Mouse (Mus musculus) liver, embryonic 12.5 days (tissue): ENCODE data around the gene Srp72. TPM values are rescaled to one million over a fixed set of nuclear protein-coding genes. Genes with fewer than 3 reads are reported as not detected.

Experiments
- ATAC-seq: fragments of 200-750 bp; cut with Nextera tagmentation; 2 replicates; pipeline ENCODE4 v1.8.0; 2017; ENCODE audit warnings: moderate number of reproducible peaks, mild to moderate bottlenecking, moderate library complexity
- H3K27ac ChIP-seq: fragments of 300-500 bp; sonication (generic); 2 replicates; pipeline ENCODE4 v1.5.1; 2016; ENCODE audit warnings: mild to moderate bottlenecking
- H3K27me3 ChIP-seq: fragments of 300-500 bp; sonication (generic); replicated peaks from 2 replicates; pipeline ENCODE4 v1.6.1; 2016; ENCODE audit warnings: mild to moderate bottlenecking, moderate library complexity
- H3K36me3 ChIP-seq: fragments of 300-500 bp; sonication (generic); 2 replicates; pipeline ENCODE4 v1.6.1; 2016; ENCODE audit warnings: mild to moderate bottlenecking, moderate library complexity
- H3K4me1 ChIP-seq: fragments of 300-500 bp; sonication (generic); 2 replicates; pipeline ENCODE4 v1.6.1; 2016
- H3K4me2 ChIP-seq: fragments of 300-500 bp; sonication (generic); 2 replicates; pipeline ENCODE4 v1.6.1; 2016; ENCODE audit warnings: mild to moderate bottlenecking, moderate library complexity
- H3K4me3 ChIP-seq: fragments of 300-500 bp; sonication (generic); 2 replicates; pipeline ENCODE4 v1.5.1; 2016; ENCODE audit warnings: mild to moderate bottlenecking, moderate library complexity
- H3K9ac ChIP-seq: fragments of 300-500 bp; sonication (generic); 2 replicates; pipeline ENCODE4 v1.6.1; 2016; ENCODE audit warnings: mild to moderate bottlenecking, moderate library complexity
- H3K9me3 ChIP-seq: fragments of 300-500 bp; sonication (generic); replicated peaks from 2 replicates; pipeline ENCODE4 v1.6.1; 2016; ENCODE audit warnings: mild to moderate bottlenecking, moderate library complexity
- WGBS: fragments of 180-500 bp; shearing (Covaris S2); methylation state at CpG from one replicate; pipeline ENCODE4 v1.1.7; 2016; ENCODE audit not compliant: insufficient replicate concordance; 5-methylcytosine and 5-hydroxymethylcytosine counted together
- polyA plus RNA-seq: library from polyadenylated mRNA; unstranded; fragments of >200 nt; fragmentation: Nextera tagmentation; extraction: Ambion mirVana; gene quantifications from 2 replicates; pipeline ENCODE4 v1.2.1, GENCODE M21; 2016

Gene Srp72
- 58.9 and 61.9 TPM in 2 replicates for polyA plus RNA-seq

DNA sequence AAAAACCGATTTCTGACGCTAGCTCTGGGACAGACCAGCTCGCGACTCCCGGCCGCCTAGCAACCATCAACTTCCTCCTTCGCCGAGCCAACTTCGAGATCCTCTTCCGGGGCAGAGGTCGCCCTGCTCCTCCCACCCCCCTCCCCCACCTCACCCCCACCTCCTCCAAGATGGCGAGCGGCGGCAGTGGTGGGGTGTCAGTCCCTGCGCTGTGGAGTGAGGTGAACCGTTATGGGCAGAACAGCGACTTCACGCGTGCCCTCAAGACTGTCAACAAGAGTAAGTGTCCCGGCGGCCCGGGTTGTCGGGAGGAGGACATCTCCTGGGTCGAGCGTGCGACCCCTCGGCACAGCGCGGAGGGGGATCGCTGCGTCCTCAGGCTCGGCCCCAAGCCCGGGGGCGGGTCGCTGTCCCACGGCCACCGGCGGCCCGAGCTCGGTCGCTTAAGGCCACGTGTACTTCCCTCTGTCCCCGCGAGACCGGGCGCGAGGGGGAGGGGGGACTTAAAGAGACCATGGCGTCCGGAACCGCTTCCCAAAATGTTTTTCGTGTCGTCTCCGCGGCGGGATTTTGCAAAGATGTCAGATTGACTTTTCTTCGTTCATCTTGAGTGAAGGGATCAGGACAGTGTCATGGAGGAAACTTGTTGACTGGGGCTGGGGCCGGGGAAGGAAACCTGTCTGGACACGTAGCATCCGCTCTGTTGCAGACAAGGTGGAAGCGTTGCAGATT, at the start of gene Srp72:
Gene Srp72 (plus strand): TSS at position 130 of the 732 bp plus-strand sequence.
- H3K9me3 ChIP-seq = no peaks in the 10 kb centered on the region
- WGBS = under 1% methylated on average over 58 of the region's 60 CpGs
- H3K36me3 ChIP-seq = peaks cover 53% of the 10 kb centered on the region

DNA sequence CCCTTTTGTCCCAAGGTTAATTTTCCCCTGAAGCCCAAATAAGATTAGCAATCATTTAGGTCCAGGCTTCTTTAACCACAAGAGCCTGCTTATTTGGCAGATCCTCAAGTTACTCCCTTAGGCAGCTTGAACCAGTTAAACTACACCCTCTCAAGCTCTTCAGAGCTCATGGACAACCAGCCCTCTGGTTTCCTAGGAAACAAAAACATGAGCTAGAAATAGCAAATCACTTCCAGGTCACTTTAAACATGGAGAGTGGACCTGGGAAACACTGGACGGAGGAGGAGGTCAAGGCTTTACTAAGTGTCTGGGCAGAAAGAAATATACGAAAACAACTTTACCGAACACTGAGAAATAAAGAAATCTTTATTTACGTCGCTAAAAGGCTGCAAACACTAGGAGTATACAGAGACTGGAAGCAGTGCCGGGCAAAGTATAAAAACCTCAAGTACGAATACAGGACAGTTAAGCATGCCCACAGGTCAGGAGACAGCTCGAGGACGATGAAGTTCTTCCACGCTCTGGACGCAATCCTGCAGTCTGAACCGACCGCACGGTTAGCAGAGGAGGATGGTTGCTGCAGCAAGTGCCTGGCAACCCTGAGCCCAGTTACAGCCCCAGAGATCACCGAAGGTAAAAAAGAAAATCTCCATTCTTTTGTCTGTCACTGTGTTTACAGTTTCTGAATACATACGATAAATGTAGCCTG, 46.2 kb upstream of the Srp72 start:
- ATAC-seq = no peak
- H3K9ac ChIP-seq = no peak overlapping the region

More for the DNA sequence above, at the start of gene Srp72:
- Histone ChIP-seq H3K4me3 (peak within 1 kb of the TSS; percentile 98), H3K27me3 (no peaks in the 10 kb centered on the region), H3K4me1 (peaks cover 23% of the 10 kb centered on the region), H3K9ac (peak within 1 kb of the TSS; percentile 95), H3K4me2 (peak within 1 kb of the TSS; percentile 83), H3K27ac (peak within 1 kb of the TSS; percentile 87)
- ATAC-seq = peak; percentile 91

DNA sequence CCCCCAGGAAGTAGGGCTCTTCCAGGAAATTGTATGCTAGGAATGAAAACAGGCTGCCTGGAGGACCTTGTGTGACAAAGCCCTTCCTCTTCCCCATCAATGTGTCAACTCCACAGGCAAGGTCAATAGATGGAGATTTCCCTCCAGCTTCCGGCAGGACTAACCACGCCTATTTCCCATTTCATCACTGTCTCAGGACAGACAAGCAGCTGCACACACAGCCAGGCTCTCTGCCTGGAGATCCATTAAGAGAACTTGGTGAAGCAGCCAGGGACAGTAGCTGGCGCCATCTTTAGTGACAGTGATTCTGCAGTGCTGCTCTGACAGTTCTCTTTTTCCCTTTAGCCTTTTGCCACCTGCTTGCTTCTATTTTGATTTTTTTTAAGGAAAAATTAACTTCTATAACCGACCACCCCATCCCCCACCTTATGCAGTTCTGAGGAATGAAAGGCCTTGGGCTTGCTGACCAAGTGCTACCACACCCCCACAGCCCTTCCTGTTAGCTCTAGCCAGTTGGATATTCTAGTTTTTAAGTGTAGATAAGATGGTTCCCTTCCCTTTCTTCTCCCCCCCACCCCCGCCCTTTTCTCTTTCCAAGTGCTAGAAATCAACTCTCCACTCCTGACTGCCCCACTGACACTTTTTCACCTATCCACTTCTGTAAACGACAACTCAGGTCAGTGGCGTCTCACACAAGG, 45.2 kb upstream of the Srp72 start:
- H3K27ac ChIP-seq = peak overlapping the region; percentile 20; the same call in 1 of the 2 replicates
- peaks cover 53% of the 10 kb centered on the region for H3K36me3 ChIP-seq
- no peaks in the 10 kb centered on the region for H3K27me3 ChIP-seq
- peaks cover 14% of the 10 kb centered on the region for H3K4me1 ChIP-seq
- no peak overlapping the region for H3K9ac ChIP-seq
- no peak overlapping the region for H3K4me3 ChIP-seq
- 0 out of 2 replicates have a peak, but pooled peaks have one; percentile 47 for ATAC-seq
- H3K4me2 ChIP-seq = peak overlapping the region; percentile 14; the same call in 1 of the 2 replicates
- WGBS = 37% methylated on average over 7 of the region's 7 CpGs
- no peaks in the 10 kb centered on the region for H3K9me3 ChIP-seq

More for the DNA sequence above, 46.2 kb upstream of the Srp72 start:
- Histone ChIP-seq H3K4me3 (no peak overlapping the region), H3K27ac (no peak overlapping the region), H3K4me2 (no peak overlapping the region), H3K9me3 (no peaks in the 10 kb centered on the region), H3K27me3 (no peaks in the 10 kb centered on the region), H3K4me1 (peaks cover 14% of the 10 kb centered on the region), H3K36me3 (peaks cover 63% of the 10 kb centered on the region)
- 84% methylated on average over 16 of the region's 16 CpGs for WGBS

GRCm38 (mm10) chr5:76939717-76940116, 34.8 kb upstream of the Srp72 start:
- 82% methylated on average over 8 of the region's 8 CpGs for WGBS
- no peak for ATAC-seq

DNA sequence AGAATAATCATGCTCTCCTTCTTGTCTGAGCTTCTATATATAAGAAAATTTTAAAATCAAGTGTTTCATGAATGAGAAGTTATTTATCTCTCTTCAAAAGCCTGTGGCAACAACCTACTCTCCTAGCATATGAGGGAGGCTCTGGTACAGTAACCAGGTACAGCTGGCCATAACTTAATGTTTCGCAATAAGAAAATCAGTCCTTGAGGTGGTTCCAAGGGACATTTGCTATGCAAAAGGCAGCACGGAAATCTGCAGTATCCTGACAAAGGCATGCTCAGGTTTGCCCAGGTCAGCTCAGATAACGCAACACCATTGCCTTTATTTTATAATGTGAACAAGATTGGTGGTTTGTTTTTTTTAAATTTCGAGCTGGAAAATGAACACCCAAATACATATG, 32.5 kb upstream of the Srp72 start:
- H3K4me1 ChIP-seq = peaks cover 13% of the 10 kb centered on the region
- peaks cover 49% of the 10 kb centered on the region for H3K36me3 ChIP-seq
- no peak overlapping the region for H3K27ac ChIP-seq
- ATAC-seq = no peak
- H3K9me3 ChIP-seq = peaks cover 10% of the 10 kb centered on the region; the same call in 1 of the 2 replicates
- 83% methylated on average over 4 of the region's 4 CpGs for WGBS
- no peaks in the 10 kb centered on the region for H3K27me3 ChIP-seq
- no peak overlapping the region for H3K4me2 ChIP-seq
- H3K9ac ChIP-seq = no peak overlapping the region
- no peak overlapping the region for H3K4me3 ChIP-seq

More at GRCm38 (mm10) chr5:76939717-76940116, 34.8 kb upstream of the Srp72 start:
- peaks cover 39% of the 10 kb centered on the region for H3K36me3 ChIP-seq
- H3K9me3 ChIP-seq = peaks cover 10% of the 10 kb centered on the region; the same call in 1 of the 2 replicates
- no peak overlapping the region for H3K4me3 ChIP-seq
- no peak overlapping the region for H3K4me2 ChIP-seq
- no peak overlapping the region for H3K27ac ChIP-seq
- H3K9ac ChIP-seq = no peak overlapping the region
- no peaks in the 10 kb centered on the region for H3K27me3 ChIP-seq
- H3K4me1 ChIP-seq = no peaks in the 10 kb centered on the region

DNA sequence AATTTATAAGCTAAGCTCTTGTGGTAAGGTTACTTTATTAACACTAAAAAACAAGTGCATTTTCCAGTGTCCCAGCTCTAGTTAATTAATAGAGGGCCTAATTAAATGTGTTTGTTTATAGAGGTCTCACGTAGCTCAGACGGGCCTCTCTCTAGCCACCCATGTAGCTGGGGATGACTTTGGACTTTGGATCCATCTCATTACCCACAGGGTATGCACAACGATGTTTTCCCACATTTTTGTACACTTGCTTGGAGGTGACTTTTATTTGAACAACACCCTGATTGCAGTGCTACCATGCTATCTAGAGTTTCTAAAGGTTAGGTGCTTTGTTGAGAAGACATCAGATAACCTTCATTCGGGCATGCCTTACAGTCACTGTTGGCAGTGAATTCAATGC, 32.0 kb upstream of the Srp72 start:
- Histone ChIP-seq H3K9me3 (peaks cover 10% of the 10 kb centered on the region; the same call in 1 of the 2 replicates), H3K9ac (no peak overlapping the region), H3K36me3 (peaks cover 54% of the 10 kb centered on the region), H3K4me3 (no peak overlapping the region), H3K4me2 (no peak overlapping the region), H3K27ac (no peak overlapping the region), H3K27me3 (no peaks in the 10 kb centered on the region), H3K4me1 (peaks cover 19% of the 10 kb centered on the region)
- ATAC-seq = no peak
- WGBS = 70% methylated on average over 4 of the region's 4 CpGs

DNA sequence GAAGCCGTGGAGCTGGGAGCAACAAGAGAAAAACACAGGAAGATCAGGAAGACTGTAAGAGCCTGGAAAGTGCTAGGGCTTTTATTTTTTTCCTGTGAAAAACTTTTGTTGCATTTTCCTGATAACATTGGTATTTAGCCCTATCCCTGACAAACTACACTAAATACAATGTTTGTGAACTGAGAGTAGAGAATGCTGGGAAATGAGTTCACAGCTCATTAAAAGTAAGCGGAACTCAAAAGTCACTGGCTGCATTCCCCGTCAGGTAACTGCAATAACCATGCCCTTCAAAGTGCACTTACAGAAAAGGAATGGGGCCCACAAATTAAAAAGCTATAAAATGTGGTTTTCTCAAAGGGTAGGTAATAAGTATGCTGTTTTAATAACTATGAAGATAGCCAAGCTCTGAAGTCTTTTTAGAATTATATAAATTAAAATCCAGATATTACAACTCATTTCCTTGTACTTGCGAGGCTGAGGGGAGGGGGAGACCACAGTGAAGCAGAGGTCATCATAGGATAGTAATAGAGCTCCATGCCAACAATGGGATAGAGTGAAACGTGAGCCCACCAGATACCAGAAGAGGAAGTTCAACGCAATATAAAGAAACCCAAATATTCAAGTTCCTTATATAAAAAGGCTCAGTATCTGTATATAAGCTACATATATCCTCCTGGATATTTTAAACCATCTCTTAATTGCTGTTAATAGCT, 29.4 kb upstream of the Srp72 start:
- WGBS = 65% methylated on average over 6 of the region's 6 CpGs
- Histone ChIP-seq H3K36me3 (peaks cover 60% of the 10 kb centered on the region), H3K9ac (no peak overlapping the region), H3K9me3 (0 out of 2 replicates have a peak, but pooled peaks cover 1% of the 10 kb centered on the region), H3K27ac (no peak overlapping the region), H3K4me2 (no peak overlapping the region), H3K4me1 (peaks cover 45% of the 10 kb centered on the region), H3K27me3 (no peaks in the 10 kb centered on the region), H3K4me3 (no peak overlapping the region)
- ATAC-seq = no peak

- Histone ChIP-seq H3K27me3 (no peaks in the 10 kb centered on the region), H3K9me3 (no peaks in the 10 kb centered on the region), H3K9ac (no peak overlapping the region), H3K4me3 (no peak overlapping the region), H3K4me1 (peaks cover 47% of the 10 kb centered on the region), H3K4me2 (no peak overlapping the region), H3K27ac (no peak overlapping the region), H3K36me3 (peaks cover 55% of the 10 kb centered on the region)
- no peak for ATAC-seq
- 79% methylated on average over 2 of the region's 2 CpGs for WGBS
These were observed 28.8 kb upstream of the Srp72 start for GRCm38 (mm10) chr5:76945678-76946033.

DNA sequence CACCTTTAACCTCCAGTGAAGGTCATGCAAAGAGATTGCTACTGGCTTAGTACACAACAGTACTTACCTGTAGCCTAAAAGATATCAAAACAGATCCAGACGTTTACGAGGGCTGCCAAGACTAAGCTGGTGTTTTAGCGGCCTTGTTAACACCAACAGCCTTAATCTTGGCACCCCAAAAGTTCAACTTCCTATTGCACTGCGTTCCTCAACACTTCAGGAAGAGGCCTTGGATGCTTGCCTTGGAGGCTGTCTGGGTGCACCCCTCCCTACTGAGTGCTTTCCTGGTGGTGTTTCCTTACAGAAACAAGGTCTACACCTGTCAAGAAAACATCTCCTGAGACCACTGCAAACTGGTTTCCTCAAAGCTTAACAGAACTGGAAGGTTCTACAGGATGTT, 27.3 kb upstream of the Srp72 start:
- no peak for ATAC-seq
- WGBS = 68% methylated on average over 4 of the region's 4 CpGs
- no peak overlapping the region for H3K9ac ChIP-seq
- peaks cover 44% of the 10 kb centered on the region for H3K36me3 ChIP-seq
- no peak overlapping the region for H3K27ac ChIP-seq
- H3K27me3 ChIP-seq = no peaks in the 10 kb centered on the region
- peaks cover 47% of the 10 kb centered on the region for H3K4me1 ChIP-seq
- H3K4me2 ChIP-seq = peak overlapping the region; percentile 27
- H3K9me3 ChIP-seq = no peaks in the 10 kb centered on the region
- H3K4me3 ChIP-seq = no peak overlapping the region

- Histone ChIP-seq H3K27me3 (no peaks in the 10 kb centered on the region), H3K27ac (no peak overlapping the region), H3K36me3 (peaks cover 40% of the 10 kb centered on the region), H3K4me3 (no peak overlapping the region), H3K9me3 (no peaks in the 10 kb centered on the region), H3K9ac (no peak overlapping the region), H3K4me2 (peak overlapping the region; percentile 27; the same call in 1 of the 2 replicates), H3K4me1 (peaks cover 53% of the 10 kb centered on the region)
- 93% methylated on average over 4 of the region's 4 CpGs for WGBS
- ATAC-seq = no peak
These were observed 26.7 kb upstream of the Srp72 start for GRCm38 (mm10) chr5:76947758-76948157.

DNA sequence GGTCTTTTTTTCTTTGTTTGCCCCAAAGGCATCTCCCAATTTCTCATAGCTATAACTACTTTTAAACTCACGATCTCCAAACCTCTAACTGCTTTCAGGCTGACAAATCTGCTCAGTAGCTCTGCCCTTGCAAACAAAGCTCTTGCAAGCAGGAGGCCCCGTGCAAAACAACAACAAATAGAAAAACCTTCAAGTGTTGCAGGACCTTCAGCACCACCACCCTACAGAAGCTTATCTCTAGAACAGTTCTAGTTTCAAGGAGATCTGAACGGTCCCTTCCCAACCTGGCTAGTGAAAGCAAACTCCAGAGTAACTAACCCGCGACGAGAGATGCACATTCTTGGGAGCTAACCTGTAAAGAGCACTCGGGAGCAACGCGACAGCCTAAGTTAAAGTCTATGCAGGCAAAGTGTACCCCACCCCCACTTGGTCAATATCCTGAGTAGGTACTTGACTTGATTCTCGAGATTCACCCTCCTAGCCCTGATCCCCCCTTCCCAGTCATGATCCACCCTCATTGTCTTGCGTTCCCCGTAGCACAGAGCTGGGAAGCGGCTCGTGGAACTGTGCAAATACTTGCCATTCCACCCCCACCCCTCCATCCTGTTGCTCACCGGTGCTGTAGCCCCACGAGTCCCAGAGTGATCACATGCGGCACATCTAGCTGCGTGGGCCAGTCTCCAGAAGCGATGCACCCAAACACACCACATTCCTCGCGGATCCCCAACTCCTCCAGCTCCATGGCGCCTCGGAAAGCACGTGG, 24.0 kb upstream of the Srp72 start:
- ATAC-seq = no peak
- Histone ChIP-seq H3K9ac (peak overlapping the region; percentile 79), H3K4me3 (peak overlapping the region; percentile 70), H3K36me3 (peaks cover 54% of the 10 kb centered on the region), H3K9me3 (no peaks in the 10 kb centered on the region), H3K4me1 (peaks cover 79% of the 10 kb centered on the region), H3K27ac (peak overlapping the region; percentile 80), H3K27me3 (no peaks in the 10 kb centered on the region), H3K4me2 (peak overlapping the region; percentile 97)
- WGBS = 1% methylated on average over 24 of the region's 24 CpGs
